Mouse (Mus musculus): ENCODE measurements around the gene Klf15. TPM values are rescaled to one million over a fixed set of nuclear protein-coding genes. Genes with fewer than 3 reads are reported as not detected.

Klf15 gene
- polyA plus RNA-seq, 1 experiment: not detected

DNA sequence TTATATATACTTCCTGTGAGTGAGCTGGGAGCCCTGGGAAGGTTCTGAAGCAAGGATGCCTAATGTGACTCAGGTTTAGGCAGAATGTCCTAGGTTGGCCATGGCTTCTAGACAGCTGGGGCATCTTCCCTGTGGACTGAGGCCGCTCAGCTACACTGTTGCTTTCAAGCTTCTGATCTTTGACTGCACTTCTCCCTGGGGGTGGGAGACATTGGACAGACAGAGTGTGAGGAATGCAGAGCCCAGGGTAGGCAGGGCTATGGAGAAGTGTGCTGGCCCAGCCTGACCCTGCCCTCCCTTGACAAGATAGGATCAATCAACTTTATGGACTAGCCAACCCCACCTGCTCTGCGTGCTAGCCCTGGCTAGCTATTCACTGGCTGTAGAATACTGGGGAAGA, 1.2 kb upstream of the Klf15 start:
- 93% methylated on average over 2 of the region's 2 CpGs for WGBS
- H3K4me3 ChIP-seq (ENCODE audit: insufficient read depth, low read depth, low read length): no peak overlapping the region

GRCm38 (mm10) chr6:90461771-90462170, 605 bp upstream of the Klf15 start:
- Histone ChIP-seq H3K4me1 (ENCODE audit: control insufficient read depth, insufficient read depth, low read length) (peaks cover 24% of the 10 kb centered on the region), H3K27ac (ENCODE audit: insufficient read depth, low read depth, low read length) (no peak overlapping the region; the same call in 1 of the 2 replicates), H3K4me3 (ENCODE audit: insufficient read depth, low read depth, low read length) (peak overlapping the region; percentile 68)
- 44% methylated on average over 12 of the region's 12 CpGs for WGBS
- TF ChIP-seq CTCF (IDR thresholded peaks at IDR 0.05; ENCODE audit: insufficient read depth, low read depth, low read length) (no peak), POLR2A (IDR thresholded peaks at IDR 0.05; ENCODE audit: insufficient read depth, low read depth, low read length) (0 out of 2 replicates have a peak, but pooled peaks have one; percentile 10)

More for the DNA sequence above, 1.2 kb upstream of the Klf15 start:
- no peak for TF ChIP-seq CTCF (IDR thresholded peaks at IDR 0.05; ENCODE audit: insufficient read depth, low read depth, low read length)
- no peak for TF ChIP-seq POLR2A (IDR thresholded peaks at IDR 0.05; ENCODE audit: insufficient read depth, low read depth, low read length)
- H3K4me1 ChIP-seq (ENCODE audit: control insufficient read depth, insufficient read depth, low read length): peaks cover 19% of the 10 kb centered on the region
- no peak overlapping the region for H3K27ac ChIP-seq (ENCODE audit: insufficient read depth, low read depth, low read length)

DNA sequence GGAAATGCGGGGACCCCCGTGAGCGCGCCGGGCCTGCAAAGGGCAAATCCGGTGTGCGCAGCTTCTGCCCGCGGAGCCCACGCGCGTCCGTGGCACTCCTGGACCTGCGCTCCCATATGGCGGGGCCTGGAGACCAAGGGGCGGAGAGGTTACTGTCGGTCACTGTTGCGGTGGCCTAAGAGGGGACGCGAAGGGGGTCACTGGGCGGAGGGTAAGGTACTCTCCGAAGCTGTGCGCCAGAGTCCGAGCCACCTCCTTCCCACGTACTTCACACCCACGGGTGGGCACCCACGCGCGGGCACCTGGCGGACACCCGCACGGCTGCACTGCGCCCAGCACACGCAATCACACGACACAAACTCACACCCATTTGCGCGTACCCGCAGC, 458 bp downstream of the Klf15 start:
- Histone ChIP-seq H3K27ac (ENCODE audit: insufficient read depth, low read depth, low read length) (peak overlapping the region; percentile 53), H3K4me1 (ENCODE audit: control insufficient read depth, insufficient read depth, low read length) (peaks cover 28% of the 10 kb centered on the region), H3K4me3 (ENCODE audit: insufficient read depth, low read depth, low read length) (peak overlapping the region; percentile 68)
- under 1% methylated on average over 38 of the region's 38 CpGs for WGBS
- no peak for TF ChIP-seq CTCF (IDR thresholded peaks at IDR 0.05; ENCODE audit: insufficient read depth, low read depth, low read length)
- TF ChIP-seq POLR2A (IDR thresholded peaks at IDR 0.05; ENCODE audit: insufficient read depth, low read depth, low read length): no peak

- H3K27ac ChIP-seq (ENCODE audit: insufficient read depth, low read depth, low read length): peak overlapping the region; percentile 53
- H3K4me1 ChIP-seq (ENCODE audit: control insufficient read depth, insufficient read depth, low read length): peaks cover 28% of the 10 kb centered on the region
- TF ChIP-seq CTCF (IDR thresholded peaks at IDR 0.05; ENCODE audit: insufficient read depth, low read depth, low read length): no peak
- no peak for TF ChIP-seq POLR2A (IDR thresholded peaks at IDR 0.05; ENCODE audit: insufficient read depth, low read depth, low read length)
- H3K4me3 ChIP-seq (ENCODE audit: insufficient read depth, low read depth, low read length): peak overlapping the region; percentile 68
- WGBS: 1% methylated on average over 31 of the region's 31 CpGs
Measured at GRCm38 (mm10) chr6:90463228-90463862, 969 bp downstream of the Klf15 start.

DNA sequence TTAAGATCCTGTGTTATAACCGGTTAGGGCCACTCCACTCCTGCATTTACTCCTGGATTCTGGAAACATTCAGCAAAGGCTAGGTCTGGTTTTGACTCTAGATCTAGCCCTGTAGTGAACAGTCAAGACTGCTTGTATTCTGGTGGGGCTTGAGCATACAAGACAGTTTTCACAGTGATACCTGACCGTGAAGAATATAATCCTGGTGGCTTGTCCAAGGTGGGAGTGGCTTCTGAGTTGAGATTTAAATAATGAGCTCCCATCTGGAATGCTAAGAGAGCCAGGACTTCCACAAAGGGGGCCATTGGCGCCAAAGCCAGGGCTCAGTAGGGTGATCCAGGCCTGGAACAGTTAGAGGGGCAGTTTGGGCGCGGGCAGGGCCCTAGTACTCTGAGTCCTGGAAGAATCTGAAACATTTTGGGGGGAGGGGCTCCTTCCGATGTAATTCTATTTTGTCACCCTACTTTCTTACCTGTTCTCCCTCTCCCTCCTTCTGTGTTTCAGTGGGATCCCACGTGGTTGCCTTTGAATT, 1.6 kb downstream of the Klf15 start:
- Histone ChIP-seq H3K4me3 (ENCODE audit: insufficient read depth, low read depth, low read length) (peak overlapping the region; percentile 68), H3K27ac (ENCODE audit: insufficient read depth, low read depth, low read length) (peak overlapping the region; percentile 48), H3K4me1 (ENCODE audit: control insufficient read depth, insufficient read depth, low read length) (peaks cover 29% of the 10 kb centered on the region)
- WGBS: 48% methylated on average over 7 of the region's 7 CpGs
- TF ChIP-seq CTCF (IDR thresholded peaks at IDR 0.05; ENCODE audit: insufficient read depth, low read depth, low read length) (no peak), POLR2A (IDR thresholded peaks at IDR 0.05; ENCODE audit: insufficient read depth, low read depth, low read length) (no peak)

GRCm38 (mm10) chr6:90465028-90465640, 2.8 kb downstream of the Klf15 start:
- WGBS: 93% methylated on average over 11 of the region's 11 CpGs
- Histone ChIP-seq H3K4me1 (ENCODE audit: control insufficient read depth, insufficient read depth, low read length) (peaks cover 32% of the 10 kb centered on the region), H3K27ac (ENCODE audit: insufficient read depth, low read depth, low read length) (no peak overlapping the region), H3K4me3 (ENCODE audit: insufficient read depth, low read depth, low read length) (no peak overlapping the region)
- TF ChIP-seq POLR2A (IDR thresholded peaks at IDR 0.05; ENCODE audit: insufficient read depth, low read depth, low read length) (no peak), CTCF (IDR thresholded peaks at IDR 0.05; ENCODE audit: insufficient read depth, low read depth, low read length) (no peak)

- Histone ChIP-seq H3K27ac (ENCODE audit: insufficient read depth, low read depth, low read length) (no peak overlapping the region), H3K4me3 (ENCODE audit: insufficient read depth, low read depth, low read length) (no peak overlapping the region), H3K4me1 (ENCODE audit: control insufficient read depth, insufficient read depth, low read length) (peaks cover 35% of the 10 kb centered on the region)
- 64% methylated on average over 10 of the region's 10 CpGs for whole genome bisulfite sequencing
- TF ChIP-seq CTCF (IDR thresholded peaks at IDR 0.05; ENCODE audit: insufficient read depth, low read depth, low read length) (no peak), POLR2A (IDR thresholded peaks at IDR 0.05; ENCODE audit: insufficient read depth, low read depth, low read length) (no peak)
Measured at GRCm38 (mm10) chr6:90466079-90466478, 3.7 kb downstream of the Klf15 start.

GRCm38 (mm10) chr6:90466847-90467410, 4.6 kb downstream of the Klf15 start:
- Histone ChIP-seq H3K4me1 (ENCODE audit: control insufficient read depth, insufficient read depth, low read length) (peaks cover 39% of the 10 kb centered on the region), H3K4me3 (ENCODE audit: insufficient read depth, low read depth, low read length) (no peak overlapping the region), H3K27ac (ENCODE audit: insufficient read depth, low read depth, low read length) (no peak overlapping the region)
- no peak for TF ChIP-seq CTCF (IDR thresholded peaks at IDR 0.05; ENCODE audit: insufficient read depth, low read depth, low read length)
- no peak for TF ChIP-seq POLR2A (IDR thresholded peaks at IDR 0.05; ENCODE audit: insufficient read depth, low read depth, low read length)
- 92% methylated on average over 12 of the region's 12 CpGs for WGBS

- Histone ChIP-seq H3K4me1 (ENCODE audit: control insufficient read depth, insufficient read depth, low read length) (peaks cover 35% of the 10 kb centered on the region), H3K4me3 (ENCODE audit: insufficient read depth, low read depth, low read length) (no peak overlapping the region), H3K27ac (ENCODE audit: insufficient read depth, low read depth, low read length) (no peak overlapping the region)
- TF ChIP-seq CTCF (IDR thresholded peaks at IDR 0.05; ENCODE audit: insufficient read depth, low read depth, low read length): no peak
- no peak for TF ChIP-seq POLR2A (IDR thresholded peaks at IDR 0.05; ENCODE audit: insufficient read depth, low read depth, low read length)
- WGBS: 68% methylated on average over 1 of the region's 1 CpGs
Measured at GRCm38 (mm10) chr6:90468216-90468615, 5.8 kb downstream of the Klf15 start.

Measured in olfactory bulb, adult 2 months (tissue).